Mouse (Mus musculus) embryonic facial prominence, embryonic 12.5 days (tissue): ENCODE data around the gene Scarb1. TPM values are rescaled to one million over a fixed set of nuclear protein-coding genes. Genes with fewer than 3 reads are reported as not detected.
A peak's percentile ranks its signal among the peaks of the same experiment; 100 is the strongest.

Experiments used
- ATAC-seq: fragments of 200-750 bp; cut with Nextera tagmentation; 2 replicates; pipeline ENCODE4 v1.8.0; 2017; ENCODE audit not compliant: insufficient number of reproducible peaks, insufficient read depth, low FRiP score, low TSS enrichment
- H3K27ac ChIP-seq: fragments of 300-500 bp; sonication (generic); 2 replicates; pipeline ENCODE4 v1.5.1; 2016; ENCODE audit warnings: mild to moderate bottlenecking
- H3K27me3 ChIP-seq: fragments of 300-500 bp; sonication (generic); 2 replicates; pipeline ENCODE4 v1.6.1; 2016; ENCODE audit warnings: mild to moderate bottlenecking, moderate library complexity
- H3K36me3 ChIP-seq: fragments of 300-500 bp; sonication (generic); 2 replicates; pipeline ENCODE4 v1.6.1; 2016; ENCODE audit warnings: mild to moderate bottlenecking
- H3K4me1 ChIP-seq: fragments of 300-500 bp; sonication (generic); 2 replicates; pipeline ENCODE4 v1.6.1; 2016
- H3K4me2 ChIP-seq: fragments of 300-500 bp; sonication (generic); replicated peaks from 2 replicates; pipeline ENCODE4 v1.6.1; 2016; ENCODE audit warnings: mild to moderate bottlenecking, moderate library complexity
- H3K4me3 ChIP-seq: fragments of 300-500 bp; sonication (generic); 2 replicates; pipeline ENCODE4 v1.5.1; 2016; ENCODE audit warnings: mild to moderate bottlenecking
- H3K9ac ChIP-seq: fragments of 300-500 bp; sonication (generic); 2 replicates; pipeline ENCODE4 v1.6.1; 2016; ENCODE audit warnings: mild to moderate bottlenecking, moderate library complexity
- H3K9me3 ChIP-seq: fragments of 300-500 bp; sonication (generic); 2 replicates; pipeline ENCODE4 v1.6.1; 2016; ENCODE audit warnings: mild to moderate bottlenecking, moderate library complexity
- WGBS: fragments of 180-500 bp; shearing (Covaris S2); methylation state at CpG from one replicate; pipeline ENCODE4 v1.1.7; 2016; 5-methylcytosine and 5-hydroxymethylcytosine counted together
- polyA plus RNA-seq: library from polyadenylated mRNA; unstranded; fragments of >200 nt; fragmentation: Nextera tagmentation; extraction: Ambion mirVana; gene quantifications from 2 replicates; pipeline ENCODE4 v1.2.1, GENCODE M21; 2016

The Scarb1 gene
- polyA plus RNA-seq, 1 experiment from 2014 or later: 38.8 TPM

DNA sequence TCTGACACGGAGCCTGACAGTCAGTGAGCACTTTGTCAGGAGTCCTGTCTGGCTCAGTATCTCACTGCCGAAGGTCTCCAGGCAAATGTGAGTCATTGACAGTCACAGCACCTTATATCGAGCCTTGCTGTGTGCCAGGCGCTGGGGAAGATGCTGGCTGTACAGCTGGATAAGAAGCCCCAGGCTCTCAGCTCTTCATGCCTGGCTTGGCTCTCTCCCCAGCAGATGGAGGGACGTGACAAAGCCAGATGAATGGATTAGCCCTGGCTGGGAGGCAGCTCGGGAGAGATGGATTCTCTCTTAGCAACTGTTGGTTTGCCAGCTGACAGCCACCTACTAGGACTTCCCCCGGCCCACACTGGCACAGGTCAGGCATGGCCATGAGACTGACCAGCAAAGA lies 78.3 kb downstream of the Scarb1 start:
- WGBS: 57% methylated on average over 7 of the region's 7 CpGs
- Histone ChIP-seq H3K9me3 (no peaks in the 10 kb centered on the region), H3K36me3 (no peaks in the 10 kb centered on the region), H3K27me3 (no peaks in the 10 kb centered on the region), H3K4me1 (peaks cover 3% of the 10 kb centered on the region; the same call in 1 of the 2 replicates), H3K9ac (no peak overlapping the region), H3K27ac (no peak overlapping the region), H3K4me3 (no peak overlapping the region), H3K4me2 (no peak overlapping the region)
- no peak for ATAC-seq

DNA sequence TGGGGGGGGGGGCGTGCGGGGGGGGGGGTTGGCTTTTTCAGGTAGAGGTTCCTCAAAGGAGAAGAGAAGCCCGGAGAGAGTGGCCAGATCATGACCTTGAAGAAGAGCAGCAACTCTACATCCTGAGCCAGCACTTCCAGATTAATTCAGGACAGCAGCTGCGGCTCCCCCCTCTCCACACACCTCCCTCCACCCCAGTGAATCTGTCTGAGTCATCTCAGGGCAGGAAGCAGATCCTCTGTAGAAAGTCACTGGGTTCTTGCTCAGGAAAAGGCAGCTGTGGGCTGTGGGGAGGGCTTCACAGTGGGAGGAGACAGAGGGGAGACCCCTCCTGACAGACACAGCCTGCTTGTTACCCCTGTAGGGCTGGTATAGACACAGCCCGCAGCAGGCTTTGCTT lies 87.0 kb downstream of the Scarb1 start:
- no peak overlapping the region for H3K4me2 ChIP-seq
- H3K4me1 ChIP-seq: 0 out of 2 replicates have a peak, but pooled peaks cover 7% of the 10 kb centered on the region
- no peak overlapping the region for H3K9ac ChIP-seq
- no peak overlapping the region for H3K4me3 ChIP-seq
- 79% methylated on average over 2 of the region's 5 CpGs for WGBS
- ATAC-seq: no peak
- H3K9me3 ChIP-seq: no peaks in the 10 kb centered on the region
- H3K27ac ChIP-seq: no peak overlapping the region
- H3K27me3 ChIP-seq: no peaks in the 10 kb centered on the region
- no peaks in the 10 kb centered on the region for H3K36me3 ChIP-seq

DNA sequence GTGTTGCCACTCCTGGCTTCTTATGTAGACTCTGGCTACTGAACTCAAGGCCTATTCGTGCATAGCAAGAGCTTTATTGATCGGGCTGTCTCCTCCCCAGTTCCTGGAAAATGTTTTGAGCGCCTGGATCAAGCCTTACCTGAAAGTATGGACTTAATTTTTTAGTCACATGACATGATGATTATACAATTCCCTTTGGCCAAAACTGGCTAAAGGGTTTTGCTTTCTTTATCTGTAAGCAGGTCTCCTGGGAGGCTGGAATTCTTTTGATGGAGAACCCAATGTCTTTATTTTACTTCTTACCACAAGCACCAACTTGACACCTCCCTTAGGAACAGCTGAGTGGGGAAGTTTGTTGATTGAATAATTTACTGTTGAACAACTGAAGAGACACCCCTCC lies 87.4 kb downstream of the Scarb1 start:
- 89% methylated on average over 3 of the region's 3 CpGs for WGBS
- 0 out of 2 replicates have a peak, but pooled peaks cover 7% of the 10 kb centered on the region for H3K4me1 ChIP-seq
- H3K4me3 ChIP-seq: no peak overlapping the region
- H3K9me3 ChIP-seq: no peaks in the 10 kb centered on the region
- H3K9ac ChIP-seq: no peak overlapping the region
- no peaks in the 10 kb centered on the region for H3K27me3 ChIP-seq
- H3K36me3 ChIP-seq: no peaks in the 10 kb centered on the region
- H3K4me2 ChIP-seq: no peak overlapping the region
- H3K27ac ChIP-seq: no peak overlapping the region
- ATAC-seq: no peak

DNA sequence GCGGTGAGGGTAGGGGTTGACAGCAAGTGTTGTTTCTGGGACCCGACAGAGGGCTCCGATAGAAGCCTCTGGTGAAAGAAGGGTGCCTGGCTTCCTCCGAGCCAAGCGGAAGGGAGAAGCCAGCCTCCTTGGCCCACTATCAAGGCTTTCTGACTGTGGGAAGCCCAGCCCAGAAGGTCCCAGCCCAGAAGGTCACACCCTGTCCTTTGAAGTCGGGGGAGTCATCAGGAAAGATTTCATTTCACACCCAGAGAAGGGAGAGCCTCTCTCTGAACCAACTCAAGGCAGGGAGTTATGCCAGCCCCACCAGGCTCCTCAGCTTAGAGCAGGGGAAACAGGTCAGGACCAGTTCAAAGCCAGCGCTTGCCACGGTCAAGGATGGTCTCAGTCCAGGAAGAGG lies 88.2 kb downstream of the Scarb1 start:
- H3K27me3 ChIP-seq: no peaks in the 10 kb centered on the region
- no peaks in the 10 kb centered on the region for H3K9me3 ChIP-seq
- ATAC-seq: no peak
- no peak overlapping the region for H3K9ac ChIP-seq
- H3K27ac ChIP-seq: no peak overlapping the region
- 83% methylated on average over 8 of the region's 8 CpGs for WGBS
- no peak overlapping the region for H3K4me2 ChIP-seq
- H3K4me3 ChIP-seq: no peak overlapping the region
- 0 out of 2 replicates have a peak, but pooled peaks cover 7% of the 10 kb centered on the region for H3K4me1 ChIP-seq
- no peaks in the 10 kb centered on the region for H3K36me3 ChIP-seq

DNA sequence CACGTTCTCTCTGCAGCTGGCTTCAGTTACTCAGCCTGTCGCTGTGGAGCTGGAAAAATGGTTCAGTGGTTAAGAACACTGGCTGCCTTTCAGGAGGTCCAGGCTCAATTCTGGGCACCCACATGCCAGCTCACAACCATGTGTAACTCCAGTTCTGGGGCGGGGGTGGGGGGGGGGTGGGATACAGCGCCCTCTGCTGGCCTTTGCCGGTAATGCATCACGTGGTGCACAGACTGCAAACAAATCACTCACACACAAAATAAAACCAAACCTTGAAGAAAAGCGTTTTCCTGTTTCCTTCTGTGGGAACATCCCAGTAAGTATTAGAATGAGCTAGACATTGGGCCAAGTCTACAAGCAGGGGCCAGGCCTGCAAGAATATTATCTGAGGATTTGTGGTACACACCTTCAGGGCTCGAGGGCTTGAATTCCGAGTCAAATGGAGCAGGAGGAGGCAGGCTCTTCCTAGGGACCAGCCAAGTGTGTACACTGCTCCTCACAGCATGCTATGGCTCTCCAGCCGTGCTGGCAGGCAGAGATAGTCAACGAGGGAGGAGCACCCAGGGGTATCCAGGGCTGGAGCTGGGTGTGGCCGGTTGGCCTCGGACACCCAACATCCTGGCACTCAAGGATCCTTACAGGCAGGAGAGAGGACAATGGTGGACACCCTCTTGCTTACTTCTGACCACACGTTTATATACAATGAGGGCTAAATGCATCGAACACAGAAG lies 88.8 kb downstream of the Scarb1 start:
- Histone ChIP-seq H3K36me3 (no peaks in the 10 kb centered on the region), H3K4me2 (no peak overlapping the region), H3K4me3 (no peak overlapping the region), H3K4me1 (0 out of 2 replicates have a peak, but pooled peaks cover 7% of the 10 kb centered on the region), H3K27me3 (no peaks in the 10 kb centered on the region), H3K9me3 (no peaks in the 10 kb centered on the region), H3K9ac (no peak overlapping the region), H3K27ac (no peak overlapping the region)
- ATAC-seq: no peak
- WGBS: 58% methylated on average over 15 of the region's 15 CpGs

DNA sequence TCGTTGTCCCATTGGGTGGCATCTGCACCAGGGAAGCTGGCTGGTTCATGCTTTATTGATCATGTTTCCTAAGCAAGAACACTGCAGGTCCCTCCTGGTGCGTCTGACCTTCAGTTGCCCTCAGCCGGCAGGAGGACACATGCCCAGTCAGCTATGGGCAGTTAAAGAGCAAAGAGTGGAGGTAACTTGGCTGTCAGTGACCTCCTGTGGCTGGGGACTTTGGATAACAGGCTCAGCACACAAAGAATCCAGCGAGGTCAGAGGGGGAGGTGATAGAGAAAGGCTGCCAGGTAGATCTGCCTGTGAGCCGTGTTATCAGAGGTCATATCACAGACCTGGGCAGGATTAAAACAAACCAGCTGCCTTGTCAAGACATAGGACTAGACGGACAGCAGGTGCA lies 91.7 kb downstream of the Scarb1 start:
- H3K36me3 ChIP-seq: no peaks in the 10 kb centered on the region
- H3K27me3 ChIP-seq: no peaks in the 10 kb centered on the region
- H3K4me3 ChIP-seq: no peak overlapping the region
- no peaks in the 10 kb centered on the region for H3K9me3 ChIP-seq
- H3K9ac ChIP-seq: no peak overlapping the region; the same call in 1 of the 2 replicates
- 40% methylated on average over 6 of the region's 6 CpGs for WGBS
- no peak overlapping the region for H3K27ac ChIP-seq
- H3K4me2 ChIP-seq: no peak overlapping the region
- peaks cover 28% of the 10 kb centered on the region for H3K4me1 ChIP-seq
- no peak for ATAC-seq

DNA sequence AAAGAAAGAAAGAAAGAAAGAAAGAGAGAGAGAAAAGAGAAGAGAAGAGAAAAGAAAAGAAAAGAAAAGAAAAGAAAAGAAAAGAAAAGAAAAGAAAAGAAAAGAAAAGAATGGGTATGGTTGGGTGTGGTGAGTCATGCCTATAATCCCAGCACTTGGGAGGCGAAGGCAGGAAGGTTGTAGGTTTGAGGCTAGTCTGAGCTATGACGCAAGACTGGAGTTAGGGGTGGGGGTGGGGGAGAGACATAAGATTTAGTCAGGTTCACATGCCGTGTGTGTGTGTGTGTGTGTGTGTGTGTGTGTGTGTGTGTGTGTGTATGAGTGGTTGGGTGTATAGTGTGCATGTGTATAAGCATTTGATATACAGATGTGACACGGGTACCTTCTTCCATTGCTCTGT lies 94.2 kb downstream of the Scarb1 start:
- Histone ChIP-seq H3K4me2 (no peak overlapping the region), H3K27me3 (no peaks in the 10 kb centered on the region), H3K9ac (no peak overlapping the region), H3K9me3 (no peaks in the 10 kb centered on the region), H3K4me1 (peaks cover 34% of the 10 kb centered on the region), H3K27ac (no peak overlapping the region), H3K36me3 (no peaks in the 10 kb centered on the region), H3K4me3 (no peak overlapping the region)
- 90% methylated on average over 4 of the region's 4 CpGs for WGBS
- ATAC-seq: no peak

DNA sequence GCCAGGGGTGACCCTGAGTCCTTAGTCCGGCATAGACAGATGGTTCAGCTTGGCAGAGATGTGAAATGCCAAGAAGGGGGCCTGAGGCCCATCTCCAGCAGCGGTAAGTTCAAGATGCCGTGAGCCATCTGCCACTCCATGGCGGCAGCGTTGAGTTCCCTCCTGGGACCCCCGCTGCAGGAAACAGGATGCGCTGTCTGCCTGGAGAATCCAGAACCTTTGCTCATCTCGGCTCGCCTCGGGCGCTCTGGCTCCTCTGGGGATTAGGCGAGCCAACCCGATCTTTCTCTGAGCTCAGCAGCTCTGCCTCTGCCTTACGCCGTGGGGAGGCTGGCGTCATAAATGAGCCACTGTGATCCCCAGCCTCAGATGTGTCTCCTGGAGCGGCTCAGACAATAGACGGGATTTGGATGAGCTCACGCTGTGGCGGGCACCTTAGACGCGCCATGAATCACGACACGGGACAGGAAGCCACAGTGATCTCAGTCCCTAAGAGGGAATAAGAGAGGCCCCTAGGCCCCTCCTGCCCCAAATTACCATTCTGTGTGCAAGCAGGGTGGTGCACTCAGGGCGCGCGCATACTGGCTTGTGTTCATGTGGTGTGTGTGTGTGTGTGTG lies 95.3 kb downstream of the Scarb1 start:
- H3K4me2 ChIP-seq: peak overlapping the region; percentile 53
- WGBS: 1% methylated on average over 27 of the region's 27 CpGs
- H3K4me3 ChIP-seq: peak overlapping the region; percentile 27
- no peaks in the 10 kb centered on the region for H3K9me3 ChIP-seq
- H3K27ac ChIP-seq: peak overlapping the region; percentile 83
- peak; percentile 43 for ATAC-seq
- no peaks in the 10 kb centered on the region for H3K36me3 ChIP-seq
- H3K4me1 ChIP-seq: peaks cover 35% of the 10 kb centered on the region
- H3K27me3 ChIP-seq: no peaks in the 10 kb centered on the region
- H3K9ac ChIP-seq: peak overlapping the region; percentile 46

DNA sequence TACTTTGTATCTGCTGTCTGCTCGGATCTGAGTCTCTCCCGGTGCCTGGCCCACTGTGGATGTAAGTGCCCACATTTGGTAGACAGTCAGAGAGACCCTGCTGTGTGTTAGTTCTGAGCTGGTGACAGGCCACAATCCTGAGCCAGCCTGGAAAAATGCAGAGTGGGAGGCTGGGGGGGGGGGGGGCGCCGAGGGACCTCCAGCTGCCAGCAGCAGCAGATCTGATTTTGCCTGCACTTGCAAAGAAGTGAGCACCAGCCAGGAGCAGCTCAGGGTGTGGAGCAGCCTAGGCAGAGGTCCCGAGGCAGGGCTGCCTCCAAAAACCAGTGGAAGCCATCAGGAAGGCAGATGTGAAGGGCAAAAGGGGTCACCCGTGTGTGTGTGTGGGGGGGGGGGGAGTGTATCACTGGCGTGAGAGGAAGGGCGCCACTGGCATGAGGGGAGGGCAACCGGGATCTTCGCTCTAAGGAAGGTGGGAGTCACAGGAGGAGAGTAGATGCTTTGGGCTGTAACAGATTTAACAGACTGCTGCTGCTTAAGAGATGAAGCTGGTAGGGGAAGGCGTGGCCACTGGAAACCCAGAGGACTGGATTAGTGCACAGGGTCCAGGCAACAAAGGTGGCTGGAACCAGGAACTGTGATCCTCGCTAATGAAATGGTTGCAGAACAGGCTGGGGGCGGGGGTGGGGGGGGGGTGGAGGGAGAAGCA lies 95.9 kb downstream of the Scarb1 start:
- Histone ChIP-seq H3K27ac (peak overlapping the region; percentile 83), H3K4me1 (peaks cover 39% of the 10 kb centered on the region)
- 8% methylated on average over 9 of the region's 13 CpGs for WGBS

DNA sequence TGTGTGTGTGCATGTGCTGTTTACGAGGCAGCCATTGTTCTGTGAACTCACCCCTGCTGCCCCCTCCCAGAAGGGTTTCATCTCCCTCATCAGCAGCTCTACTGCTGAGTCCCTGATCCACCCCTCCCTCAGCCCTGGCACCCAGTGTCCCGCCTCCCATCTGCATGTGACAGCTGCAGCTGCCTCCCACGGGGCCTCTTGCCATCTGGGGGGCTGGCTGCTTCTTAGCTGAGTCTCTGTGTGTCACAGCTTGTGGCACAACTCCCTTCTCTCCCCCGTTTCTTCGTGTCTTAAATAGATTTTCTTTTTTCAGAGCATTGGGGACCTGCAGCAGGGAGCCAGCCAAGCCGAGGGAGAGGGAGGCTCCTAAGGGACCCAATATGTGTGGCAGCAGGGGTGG lies 97.0 kb downstream of the Scarb1 start:
- no peaks in the 10 kb centered on the region for H3K9me3 ChIP-seq
- no peak overlapping the region for H3K9ac ChIP-seq
- peak overlapping the region; percentile 83 for H3K27ac ChIP-seq
- no peak overlapping the region for H3K4me2 ChIP-seq
- H3K27me3 ChIP-seq: no peaks in the 10 kb centered on the region
- no peaks in the 10 kb centered on the region for H3K36me3 ChIP-seq
- peaks cover 35% of the 10 kb centered on the region for H3K4me1 ChIP-seq
- no peak for ATAC-seq
- 46% methylated on average over 6 of the region's 6 CpGs for WGBS
- no peak overlapping the region for H3K4me3 ChIP-seq

More for the DNA sequence above, 95.9 kb downstream of the Scarb1 start:
- no peaks in the 10 kb centered on the region for H3K27me3 ChIP-seq
- H3K36me3 ChIP-seq: no peaks in the 10 kb centered on the region
- peak overlapping the region; percentile 53 for H3K4me2 ChIP-seq
- peak overlapping the region; percentile 27 for H3K4me3 ChIP-seq
- H3K9me3 ChIP-seq: no peaks in the 10 kb centered on the region
- H3K9ac ChIP-seq: peak overlapping the region; percentile 46; the same call in 1 of the 2 replicates
- peak; percentile 33; the same call in 1 of the 2 replicates for ATAC-seq

DNA sequence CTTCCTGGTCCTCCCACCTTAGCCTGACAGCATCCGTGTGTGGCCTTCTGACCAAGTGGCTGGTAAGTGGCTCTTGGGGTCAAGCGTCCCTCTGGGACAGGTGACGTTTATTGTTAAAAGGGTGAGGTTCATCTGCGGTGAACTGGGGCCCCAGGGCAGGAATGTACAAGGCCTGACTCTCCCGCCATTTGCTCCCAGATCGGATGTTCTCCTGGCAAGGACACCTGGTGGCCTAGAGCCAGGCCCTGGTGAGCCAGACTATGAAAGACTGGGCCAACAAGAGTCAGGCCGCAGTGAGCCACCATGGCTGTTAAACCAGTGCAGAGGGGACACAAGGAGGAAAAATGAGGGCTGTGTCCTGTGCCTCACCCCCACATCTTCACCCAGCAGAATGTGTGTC lies 98.8 kb downstream of the Scarb1 start:
- Histone ChIP-seq H3K4me1 (peaks cover 35% of the 10 kb centered on the region), H3K9me3 (no peaks in the 10 kb centered on the region)

More for the DNA sequence above, 98.8 kb downstream of the Scarb1 start:
- 27% methylated on average over 7 of the region's 7 CpGs for WGBS
- Histone ChIP-seq H3K36me3 (no peaks in the 10 kb centered on the region), H3K4me2 (no peak overlapping the region), H3K4me3 (no peak overlapping the region), H3K27me3 (no peaks in the 10 kb centered on the region), H3K9ac (no peak overlapping the region), H3K27ac (0 out of 2 replicates have a peak overlapping the region, but pooled peaks have one; percentile 26)
- no peak for ATAC-seq
